Mouse (Mus musculus): Measurements from ENCODE around the gene Hes3. TPM values are rescaled to one million over a fixed set of nuclear protein-coding genes. Genes with fewer than 3 reads are reported as not detected.

Hes3 gene
- polyA plus RNA-seq, 1 experiment from 2014 or later = 0.07 TPM

- no peak for DNase-seq (ENCODE audit: low spot score)
These were observed 29.3 kb downstream of the Hes3 start for GRCm38 (mm10) chr4:152262187-152262586.

GRCm38 (mm10) chr4:152260451-152260850 is 31.0 kb downstream of the Hes3 start:
- DNase-seq (ENCODE audit: low spot score) = no peak

GRCm38 (mm10) chr4:152257070-152257469 is 34.4 kb downstream of the Hes3 start:
- DNase-seq (ENCODE audit: low spot score) = no peak

- DNase-seq (ENCODE audit: low spot score) = no peak
These were observed 38.2 kb downstream of the Hes3 start for GRCm38 (mm10) chr4:152253183-152253759.

- DNase-seq (ENCODE audit: low spot score) = no peak
These were observed 40.8 kb downstream of the Hes3 start for GRCm38 (mm10) chr4:152250615-152251014.

- DNase-seq (ENCODE audit: low spot score) = no peak
These were observed 44.3 kb downstream of the Hes3 start for GRCm38 (mm10) chr4:152247195-152247594.

GRCm38 (mm10) chr4:152246011-152246410 is 45.5 kb downstream of the Hes3 start:
- no peak for DNase-seq (ENCODE audit: low spot score)

GRCm38 (mm10) chr4:152244545-152245522 is 46.6 kb downstream of the Hes3 start:
- no peak for DNase-seq (ENCODE audit: low spot score)

- DNase-seq (ENCODE audit: low spot score) = no peak
These were observed 47.5 kb downstream of the Hes3 start for GRCm38 (mm10) chr4:152243969-152244368.

GRCm38 (mm10) chr4:152243241-152243891 is 48.1 kb downstream of the Hes3 start:
- no peak for DNase-seq (ENCODE audit: low spot score)

GRCm38 (mm10) chr4:152239974-152240373 is 51.5 kb downstream of the Hes3 start:
- DNase-seq (ENCODE audit: low spot score) = no peak

Other genes with a start within 250 kb of the Hes3 start
- gene Plekhg5, start 219.2 kb downstream of the Hes3 start, polyA plus RNA-seq (2015; fragmentation: Nextera tagmentation; extraction: Ambion mirVana) = 3.4 and 3.9 TPM in 2 replicates
- gene Tnfrsf25, start 175.7 kb downstream of the Hes3 start, polyA plus RNA-seq (2015; fragmentation: Nextera tagmentation; extraction: Ambion mirVana) = 37.7 and 44.1 TPM in 2 replicates
- 3.2 and 3.6 TPM in 2 replicates for gene Espn, start 139.3 kb downstream of the Hes3 start, polyA plus RNA-seq (2015; fragmentation: Nextera tagmentation; extraction: Ambion mirVana)
- gene Hes2, start 132.8 kb downstream of the Hes3 start, polyA plus RNA-seq (2015; fragmentation: Nextera tagmentation; extraction: Ambion mirVana) = 0.21 TPM in 1 of 2 replicates, not detected in the other
- gene Acot7, start 113.5 kb downstream of the Hes3 start, polyA plus RNA-seq (2015; fragmentation: Nextera tagmentation; extraction: Ambion mirVana) = 65.1 and 98.8 TPM in 2 replicates
- 1.2 and 1.4 TPM in 2 replicates for gene Gpr153, start 17.4 kb downstream of the Hes3 start, polyA plus RNA-seq (2015; fragmentation: Nextera tagmentation; extraction: Ambion mirVana)
- 19.2 and 19.7 TPM in 2 replicates for gene Icmt, start 5.6 kb upstream of the Hes3 start, polyA plus RNA-seq (2015; fragmentation: Nextera tagmentation; extraction: Ambion mirVana)
- gene Rnf207, start 27.3 kb upstream of the Hes3 start, polyA plus RNA-seq (2015; fragmentation: Nextera tagmentation; extraction: Ambion mirVana) = 0.09 TPM in 1 of 2 replicates, not detected in the other
- gene Rpl22, start 34.1 kb upstream of the Hes3 start, polyA plus RNA-seq (2015; fragmentation: Nextera tagmentation; extraction: Ambion mirVana) = 557 and 592 TPM in 2 replicates
- gene Chd5, start 47.0 kb upstream of the Hes3 start, polyA plus RNA-seq (2015; fragmentation: Nextera tagmentation; extraction: Ambion mirVana) = 0.03 and 0.07 TPM in 2 replicates
- 0.96 and 1.3 TPM in 2 replicates for gene Nphp4, start 185.0 kb upstream of the Hes3 start, polyA plus RNA-seq (2015; fragmentation: Nextera tagmentation; extraction: Ambion mirVana)
- gene Kcnab2, start 186.2 kb upstream of the Hes3 start, polyA plus RNA-seq (2015; fragmentation: Nextera tagmentation; extraction: Ambion mirVana) = 75.7 and 83.1 TPM in 2 replicates

All from thymus, postnatal 0 days (tissue).